Mouse (Mus musculus) right cerebral cortex, postnatal 14 days (tissue): Measurements from ENCODE around the gene Relch.

Experiments used
- DNase-seq: peaks from one replicate; pipeline ENCODE4 v3.0.0; 2022

Gene Relch

DNA sequence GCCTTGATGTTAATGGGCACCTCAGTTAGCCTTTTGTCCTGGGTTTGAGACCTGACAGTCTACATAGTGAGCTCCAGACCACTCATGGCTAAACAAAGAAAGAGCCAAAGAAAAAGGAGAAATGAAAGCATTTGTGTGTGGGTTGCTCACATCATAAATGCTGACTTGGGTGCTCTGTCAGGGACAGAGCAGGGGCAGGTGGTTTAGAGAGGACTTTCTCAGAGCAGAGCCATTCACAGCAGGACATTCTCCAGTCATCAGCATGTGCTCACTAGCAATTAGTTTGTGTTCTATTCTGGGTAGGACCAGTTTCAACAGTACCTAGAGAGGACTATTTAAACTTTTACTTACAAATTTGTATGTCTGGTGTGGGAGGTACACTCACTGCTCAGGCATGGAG, 137.6 kb downstream of the Relch start:
- no peak for DNase-seq

DNA sequence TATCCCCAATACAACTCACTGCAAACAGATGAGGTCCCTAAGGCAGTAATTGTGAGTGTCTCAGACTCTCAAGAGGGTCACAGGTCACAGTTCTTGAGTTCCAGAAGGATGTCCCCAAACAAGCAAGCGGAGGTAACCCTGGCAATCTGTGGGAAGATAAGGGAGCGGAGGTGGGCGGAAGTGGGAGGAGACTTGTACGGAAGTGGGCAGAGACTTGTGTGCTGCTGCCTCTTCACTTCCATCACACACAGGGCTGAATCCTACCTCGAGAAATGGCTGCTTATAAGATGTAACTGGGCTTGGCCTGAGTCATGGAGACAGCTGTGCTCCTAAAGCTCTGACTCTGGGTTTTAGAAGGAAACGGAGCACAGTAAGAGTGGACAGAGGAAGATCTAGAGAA, 139.3 kb downstream of the Relch start:
- DNase-seq = no peak

DNA sequence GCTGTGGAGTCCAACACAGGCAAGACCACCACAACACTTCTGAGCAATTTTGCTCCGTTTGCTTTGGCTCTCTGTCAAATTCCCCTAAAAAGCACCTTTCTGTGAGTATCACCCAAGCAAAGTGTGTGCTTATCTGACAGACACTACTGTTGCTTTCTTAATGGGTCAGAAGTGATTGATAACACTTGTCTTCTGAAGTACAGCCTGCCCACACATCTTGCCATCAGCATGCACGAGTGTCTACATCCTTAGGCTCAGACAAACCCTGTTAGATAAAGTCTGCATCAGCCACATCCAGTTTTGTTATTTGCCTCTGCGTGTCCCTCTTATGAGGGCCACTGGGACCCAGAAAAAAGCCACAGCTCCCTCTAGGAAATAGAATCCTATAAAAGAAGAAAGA, 140.6 kb downstream of the Relch start:
- DNase-seq = no peak
